Mouse (Mus musculus) kidney, postnatal 14 days (tissue): Measurements from ENCODE around the gene Cstf1.

ENCODE experiments used
- DNase-seq: peaks from one replicate; pipeline ENCODE4 v3.0.0; 2022; ENCODE audit warnings: mixed read lengths

Gene Cstf1

DNA sequence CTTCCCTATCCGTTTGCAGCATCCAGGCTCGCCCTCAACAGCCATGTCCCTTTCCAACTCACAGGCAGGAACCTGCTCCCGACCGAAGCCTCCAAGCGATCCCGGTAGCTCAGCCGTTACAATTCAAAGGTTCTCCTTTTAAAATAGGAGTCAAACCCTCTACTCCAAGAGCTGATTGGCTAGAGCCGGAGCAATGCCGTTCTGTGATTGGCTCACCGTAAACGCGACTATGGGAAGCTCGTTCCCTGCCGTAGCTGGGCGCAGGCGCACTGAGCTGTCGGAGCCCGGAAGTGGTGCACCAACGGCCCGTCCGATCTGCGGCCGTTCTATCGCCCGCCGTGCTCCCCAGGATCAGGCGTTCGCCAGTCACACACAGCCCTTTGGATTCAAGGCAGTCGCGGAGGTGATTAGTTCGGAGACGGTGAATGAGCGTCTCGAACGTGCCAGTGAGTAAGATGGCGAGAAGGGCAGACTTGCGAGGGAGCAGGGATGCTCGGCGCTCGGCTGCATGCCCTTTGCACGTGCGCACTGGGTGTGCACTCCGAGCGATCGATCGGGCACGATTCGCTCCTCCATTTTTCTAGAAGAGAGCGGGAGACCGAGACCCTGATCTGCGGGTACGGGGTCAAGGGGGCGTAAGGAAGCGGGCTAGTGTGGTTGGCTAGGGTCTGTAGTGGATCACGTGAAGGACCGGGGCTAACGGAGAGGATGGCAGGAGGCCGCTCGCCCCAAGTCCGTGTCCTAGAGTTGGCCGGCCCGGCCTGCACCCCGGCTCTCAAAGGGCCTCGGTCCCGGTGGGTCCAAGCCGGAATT, at the start of gene Cstf1, which contains the start of gene Aurka:
Cstf1 (plus strand) TSS at position 271 of the 813 bp plus-strand sequence.
Aurka (minus strand) TSS at position 125 of the 813 bp plus-strand sequence.
- DNase-seq: peak; percentile 97

DNA sequence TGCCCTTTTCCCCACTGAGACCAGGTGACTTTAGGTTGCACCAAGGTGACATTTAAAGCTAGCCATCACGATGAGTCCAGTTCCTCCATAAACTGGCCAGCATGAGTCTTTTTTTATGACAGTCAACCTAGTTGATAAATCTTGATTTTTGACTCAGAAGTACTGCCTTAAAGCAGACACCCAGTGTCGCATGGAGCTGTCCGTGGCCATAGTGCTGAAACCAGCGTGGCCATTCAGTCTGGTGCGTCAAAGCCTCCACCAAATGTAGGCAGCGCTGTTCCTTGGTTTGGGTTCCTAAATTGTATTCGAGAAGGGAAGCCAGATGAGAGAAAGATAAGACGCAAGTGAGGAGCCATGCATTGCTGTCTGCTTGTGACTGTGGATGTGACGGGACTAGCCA, 49.6 kb upstream of the Cstf1 start:
- peak; percentile 77 for DNase-seq

GRCm38 (mm10) chr2:172328248-172328647, 42.2 kb upstream of the Cstf1 start:
- no peak for DNase-seq

DNA sequence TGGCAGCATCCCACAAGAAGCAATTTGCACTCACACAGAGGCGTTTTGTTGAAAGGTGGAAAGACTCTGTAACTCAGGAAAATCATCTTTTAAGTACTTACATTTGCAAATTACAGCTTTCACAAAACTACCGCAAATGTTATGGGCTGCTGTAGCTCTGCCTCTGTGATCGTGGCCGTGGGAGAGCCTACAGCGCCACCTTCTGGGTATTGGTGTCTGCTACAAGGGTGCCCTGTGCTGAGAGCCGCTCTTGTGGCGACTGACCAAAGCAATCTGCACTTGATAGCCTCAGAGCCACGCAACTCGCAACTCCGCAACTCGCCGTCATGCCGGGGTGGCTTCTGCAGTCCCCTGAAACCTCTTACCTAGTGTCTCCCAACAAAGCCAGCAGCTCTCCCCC, 41.3 kb upstream of the Cstf1 start:
- DNase-seq: no peak

DNA sequence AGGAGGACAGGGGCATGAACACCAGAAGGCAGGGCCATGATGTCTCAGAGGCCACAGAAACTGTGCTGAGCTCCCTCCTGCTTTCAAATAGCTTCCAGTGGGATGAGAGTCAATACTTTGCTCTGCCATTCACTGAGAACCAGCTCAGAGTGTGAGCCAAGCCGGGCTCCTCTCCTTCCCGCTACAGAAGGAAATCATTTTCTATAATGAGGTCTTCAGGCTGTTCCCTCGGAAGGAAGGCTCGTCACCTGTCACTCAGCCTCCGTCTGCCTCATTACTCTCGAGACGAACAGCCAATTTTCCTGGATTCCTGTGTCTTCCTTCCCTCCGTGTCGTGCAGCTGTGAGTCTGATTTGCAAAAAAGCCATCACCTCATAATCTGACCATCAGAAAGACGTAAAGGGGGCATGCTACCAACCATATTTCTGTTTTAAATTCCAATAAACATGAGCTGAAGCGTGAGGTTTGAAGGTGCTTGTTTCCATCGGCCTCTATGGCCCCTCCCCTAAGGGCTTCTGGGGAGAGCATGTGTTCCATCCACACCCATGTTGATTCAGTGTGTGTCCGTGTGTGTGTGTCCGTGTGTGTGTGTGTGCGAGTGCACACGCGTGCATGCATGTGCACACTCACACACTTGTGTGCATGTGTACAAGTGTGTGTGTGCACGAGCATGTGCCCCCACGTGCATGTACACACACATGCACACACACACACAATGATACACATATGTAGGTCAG, 32.1 kb upstream of the Cstf1 start:
- DNase-seq: no peak

DNA sequence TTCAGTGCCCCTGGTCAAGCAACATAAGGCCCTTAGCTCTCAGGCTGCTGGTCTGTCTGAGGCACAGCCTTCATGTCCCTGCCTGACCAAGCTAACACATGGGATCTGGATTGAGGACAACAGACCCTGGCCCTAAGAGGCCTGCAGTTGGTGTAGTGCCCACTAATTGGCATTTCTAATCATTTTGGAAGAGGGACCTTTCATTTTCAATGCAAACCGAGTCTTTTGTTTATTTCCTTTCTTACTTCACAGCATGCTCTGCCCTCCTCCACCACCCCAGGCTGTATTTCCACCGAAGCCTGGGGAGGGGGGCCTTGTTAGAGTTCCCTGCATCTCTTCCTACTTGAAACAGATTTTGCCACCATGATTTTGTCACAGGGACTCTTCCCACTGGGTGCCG, 29.5 kb upstream of the Cstf1 start:
- no peak for DNase-seq

DNA sequence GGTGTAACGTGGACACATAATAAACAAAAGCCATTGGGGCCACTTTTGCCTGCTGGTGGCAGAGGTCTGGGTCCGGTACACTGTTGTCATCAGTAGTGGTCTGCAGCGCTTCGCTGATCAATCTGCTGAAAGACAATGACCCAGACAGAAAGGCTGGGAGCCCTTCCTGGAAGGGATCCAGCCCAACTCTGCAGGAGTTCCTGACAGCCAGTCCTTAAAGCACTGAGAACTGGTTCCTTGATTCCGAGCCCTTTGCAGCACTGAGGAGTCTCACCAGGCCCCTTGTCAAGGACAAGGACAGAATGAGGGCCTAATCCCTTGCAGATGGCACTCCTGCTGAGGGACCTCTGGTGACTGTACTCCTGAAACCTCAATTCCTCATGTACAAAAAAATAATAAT, 28.9 kb upstream of the Cstf1 start:
- no peak for DNase-seq

DNA sequence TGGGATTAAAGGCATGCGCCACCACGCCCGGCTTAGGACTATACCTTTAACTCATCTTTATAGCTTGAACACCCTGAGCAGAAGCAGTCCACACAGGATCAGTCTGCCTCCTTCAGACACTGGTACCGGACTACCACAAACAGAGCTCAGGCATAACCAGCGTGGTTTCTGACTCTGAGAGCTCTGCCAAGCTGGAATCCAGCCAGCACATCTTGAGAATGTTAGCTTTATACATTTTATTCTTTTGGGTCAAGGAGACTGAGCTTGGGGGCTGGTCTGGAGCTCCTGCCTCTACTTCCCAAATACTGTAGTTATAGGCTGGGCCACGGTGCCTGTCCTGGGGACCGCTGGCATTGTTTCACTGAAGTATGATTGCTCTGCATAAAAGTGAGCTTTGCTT, 26.7 kb upstream of the Cstf1 start:
- no peak for DNase-seq

DNA sequence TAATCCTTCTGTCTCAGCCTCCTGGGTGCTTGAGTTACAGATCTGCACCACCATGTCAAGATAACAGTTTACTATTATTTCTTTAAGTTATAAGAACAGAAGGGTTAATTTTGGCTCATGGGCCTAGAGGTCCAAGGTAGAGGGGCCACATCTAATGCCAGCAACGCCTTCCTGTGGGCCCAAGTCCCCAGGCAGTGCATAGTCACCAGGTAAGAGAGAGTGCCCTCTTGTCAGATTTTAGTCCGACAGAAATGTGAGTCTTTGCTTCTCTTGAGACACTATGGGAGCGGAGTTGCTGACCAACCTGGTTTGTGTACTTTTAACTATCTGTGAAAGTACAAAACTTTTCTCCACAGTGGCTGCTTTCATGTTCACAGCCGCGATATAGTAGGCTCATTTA, 25.8 kb upstream of the Cstf1 start:
- DNase-seq: no peak

- DNase-seq: peak; percentile 98
These were observed 25.2 kb upstream of the Cstf1 start, which contains the start of gene Fam210b for GRCm38 (mm10) chr2:172345258-172345738. Fam210b (plus strand) TSS chr2:172345565.

- DNase-seq: peak; percentile 71
These were observed 24.2 kb upstream of the Cstf1 start for GRCm38 (mm10) chr2:172346034-172346929.

DNA sequence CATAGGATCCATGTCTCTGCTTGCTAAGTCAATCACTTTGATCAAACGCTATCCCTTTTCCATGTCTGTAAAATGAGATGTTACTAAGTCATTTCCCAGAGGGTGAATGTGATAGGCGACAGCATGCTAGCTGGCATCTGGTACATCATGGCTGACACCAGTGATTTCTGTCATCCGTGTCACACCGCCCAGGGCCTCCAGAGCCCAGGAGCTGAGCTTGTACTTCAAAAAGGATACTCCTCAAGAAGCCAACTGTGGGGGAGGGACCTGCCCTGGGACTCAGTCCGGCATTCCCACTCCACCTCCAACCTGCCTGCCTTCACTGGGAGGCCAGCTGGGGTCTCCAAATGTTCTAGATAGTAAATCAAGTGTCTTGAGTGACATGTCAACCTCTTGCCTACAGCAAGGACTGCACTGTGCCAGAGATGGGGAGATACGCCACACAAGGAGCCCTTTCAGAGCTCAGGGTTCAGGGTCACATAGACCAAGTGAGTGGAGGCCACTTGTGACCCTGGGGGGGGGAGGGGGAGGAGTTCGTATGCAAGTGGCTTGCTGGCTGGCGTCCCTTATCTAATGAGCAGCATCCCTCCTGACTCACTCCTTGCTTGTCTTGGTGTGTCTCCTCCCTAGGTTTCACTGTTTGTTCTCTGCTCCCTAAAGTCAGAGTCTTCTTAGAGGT, 23.4 kb upstream of the Cstf1 start:
- DNase-seq: no peak

DNA sequence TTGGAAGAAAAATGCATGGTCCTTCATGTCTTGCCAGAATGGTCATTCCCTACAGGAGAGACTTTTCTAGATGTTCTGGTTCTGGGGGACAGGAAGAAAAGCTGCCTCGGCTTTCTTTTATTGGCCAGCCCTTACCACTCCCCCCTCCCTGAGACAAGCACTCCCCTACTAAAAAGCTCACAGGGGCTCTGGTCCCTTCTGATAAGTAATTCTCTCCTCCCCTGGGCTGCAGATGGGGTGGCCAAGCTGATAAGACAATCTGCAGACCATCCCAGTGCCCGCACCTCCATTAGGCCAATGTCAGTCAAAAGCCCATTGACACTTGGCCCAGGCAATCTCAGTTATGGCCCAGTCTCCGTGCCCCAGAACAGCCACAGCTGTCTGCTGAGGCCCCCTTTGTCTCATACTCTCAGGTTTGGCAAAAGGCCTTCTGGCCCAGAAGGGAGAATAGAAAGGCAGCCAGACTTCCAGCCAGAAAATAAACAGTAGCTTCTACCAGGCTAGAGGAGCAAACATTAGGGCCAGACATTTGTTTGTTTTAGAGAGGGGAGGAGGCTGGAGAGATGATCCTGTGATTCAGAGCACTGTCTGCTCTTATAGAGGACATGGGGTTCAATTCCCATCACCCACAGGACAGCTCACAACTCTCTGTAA, 22.1 kb upstream of the Cstf1 start:
- no peak for DNase-seq

DNA sequence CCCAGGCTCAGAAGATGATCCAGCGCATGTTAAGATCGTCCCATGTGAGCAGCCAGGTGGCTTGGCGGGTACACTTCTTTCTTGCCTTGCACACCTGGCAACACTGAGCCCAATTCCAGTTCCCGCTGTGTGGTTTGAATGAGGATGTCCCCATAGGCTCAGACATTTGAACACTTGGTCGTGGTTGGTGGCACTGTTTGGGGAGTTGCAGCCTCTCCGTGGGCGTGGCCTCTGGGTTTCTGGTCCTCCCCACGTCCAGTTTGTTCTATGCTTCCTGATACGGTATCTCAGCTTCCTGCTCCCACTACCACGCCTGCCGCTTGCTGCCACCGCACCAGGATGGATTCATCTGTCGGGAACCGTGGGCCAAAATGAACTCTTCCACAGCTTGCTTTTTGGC, 20.7 kb upstream of the Cstf1 start:
- no peak for DNase-seq

GRCm38 (mm10) chr2:172350773-172351172, 19.7 kb upstream of the Cstf1 start:
- no peak for DNase-seq

DNA sequence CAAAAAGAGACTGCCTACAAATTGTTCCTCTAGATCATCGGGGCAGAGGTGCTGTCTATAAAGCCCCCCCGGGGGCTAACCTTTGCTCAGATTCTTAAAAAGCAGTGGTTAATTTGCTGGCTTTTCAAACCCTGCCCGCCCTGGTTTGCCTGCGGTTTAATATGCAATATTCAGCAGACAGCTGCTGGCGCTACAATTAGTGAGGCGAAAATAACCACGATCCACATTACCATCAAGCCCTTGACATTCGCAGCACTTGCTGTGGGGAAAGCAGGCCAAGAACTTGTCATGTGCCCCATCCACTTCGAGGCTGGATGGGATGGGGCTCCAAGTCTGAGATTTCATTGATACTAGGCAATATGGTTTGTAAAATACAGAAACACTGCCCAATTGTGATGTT, 17.3 kb upstream of the Cstf1 start:
- no peak for DNase-seq

- DNase-seq: no peak
These were observed 15.7 kb upstream of the Cstf1 start for GRCm38 (mm10) chr2:172354761-172355160.

DNA sequence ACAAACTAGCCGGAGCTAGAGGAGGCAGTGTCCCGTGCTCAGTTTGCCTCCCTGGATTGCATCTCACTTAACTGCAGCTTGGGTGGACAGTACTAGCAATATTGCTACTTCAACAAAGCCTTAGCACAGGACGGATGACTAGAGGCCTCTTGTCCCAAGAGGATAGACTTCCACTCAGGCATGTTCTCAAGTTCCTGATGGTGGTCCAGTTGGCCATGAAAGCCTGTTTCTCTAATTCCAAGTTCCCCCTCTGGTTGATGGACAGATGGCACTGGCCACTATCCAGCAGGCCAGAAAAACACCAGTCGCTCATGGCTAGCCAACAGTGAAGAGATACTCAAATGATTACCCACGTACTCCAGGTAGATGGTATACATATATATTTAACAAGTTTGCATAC, 14.6 kb upstream of the Cstf1 start:
- DNase-seq: no peak

DNA sequence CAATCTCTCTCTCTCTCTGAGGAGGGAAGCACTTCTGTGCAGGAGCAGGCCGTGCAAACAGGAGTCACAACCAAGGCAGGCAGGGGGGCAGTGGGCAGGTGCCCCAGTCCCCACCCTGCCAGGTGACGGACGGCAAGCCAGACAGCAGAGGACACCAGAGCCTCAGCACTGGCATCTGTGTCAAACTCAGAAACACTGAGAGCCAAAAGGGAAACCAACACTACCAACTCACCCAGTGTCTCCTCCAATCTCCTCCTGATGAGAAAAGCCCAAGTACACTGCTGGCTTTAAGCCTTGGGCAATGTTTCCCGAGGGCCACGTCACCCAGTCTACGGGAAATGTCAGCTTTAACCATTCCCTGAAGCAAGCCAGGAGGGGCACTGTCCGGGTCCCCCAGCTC, 7.3 kb upstream of the Cstf1 start:
- DNase-seq: no peak

- no peak for DNase-seq
These were observed 777 bp downstream of the Cstf1 start for GRCm38 (mm10) chr2:172371258-172371657.

- DNase-seq: no peak
These were observed 6.1 kb downstream of the Cstf1 start for GRCm38 (mm10) chr2:172376551-172376950.

DNA sequence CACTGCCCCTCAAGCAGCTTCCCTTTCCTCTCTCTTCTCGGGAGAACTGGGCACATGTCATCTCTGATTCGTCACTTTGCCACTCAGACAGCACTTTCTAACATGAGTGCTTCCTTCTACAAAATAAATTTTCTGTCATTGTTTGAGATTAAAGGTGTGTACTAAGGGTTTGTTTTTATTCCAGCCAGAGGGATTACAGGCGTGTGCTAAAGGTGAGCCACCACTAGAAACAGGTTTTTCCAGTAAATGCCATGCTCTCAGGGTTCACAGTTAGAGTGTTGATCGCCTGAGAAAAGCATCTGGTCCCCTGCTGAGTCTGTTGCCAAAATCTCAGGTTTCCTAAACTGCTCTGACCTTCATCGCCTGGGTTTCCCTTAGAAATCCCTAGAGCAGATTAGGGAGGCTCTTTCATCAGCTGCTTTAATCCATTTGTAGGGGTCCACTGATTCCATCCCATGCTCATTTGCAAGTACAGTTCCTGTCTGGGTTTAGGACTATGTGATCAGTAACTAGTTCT, 6.6 kb downstream of the Cstf1 start:
- no peak for DNase-seq
